Mouse (Mus musculus) thymus, adult 2 months (tissue): ENCODE measurements around the gene Eid2.
"Not testable (repeated sequence)": the region's sequence is repeated elsewhere in the genome, so short reads cannot be mapped to it uniquely, and the experiment has no call there.

Experiments used
- CTCF ChIP-seq: fragments of 200-500 bp; IDR thresholded peaks from 2 replicates; pipeline ENCODE4 v1.5.1; 2012; ENCODE audit warnings: mild to moderate bottlenecking, control low read depth, low read length, moderate library complexity, borderline replicate concordance; ENCODE audit not compliant: control insufficient read depth, poor library complexity, insufficient read depth; ENCODE audit errors: extremely low read depth
- POLR2A ChIP-seq: fragments of 200-500 bp; IDR thresholded peaks from 2 replicates; pipeline ENCODE4 v1.6.1; 2012; ENCODE audit warnings: mild to moderate bottlenecking, low read length, control low read depth, moderate library complexity; ENCODE audit not compliant: control insufficient read depth, poor library complexity, insufficient read depth; ENCODE audit errors: extremely low read depth

GRCm38 (mm10) chr7:28243943-28244342 is 23.7 kb upstream of the Eid2 start:
- TF ChIP-seq POLR2A, CTCF: not testable (repeated sequence)
